In the genomic region with DNA sequence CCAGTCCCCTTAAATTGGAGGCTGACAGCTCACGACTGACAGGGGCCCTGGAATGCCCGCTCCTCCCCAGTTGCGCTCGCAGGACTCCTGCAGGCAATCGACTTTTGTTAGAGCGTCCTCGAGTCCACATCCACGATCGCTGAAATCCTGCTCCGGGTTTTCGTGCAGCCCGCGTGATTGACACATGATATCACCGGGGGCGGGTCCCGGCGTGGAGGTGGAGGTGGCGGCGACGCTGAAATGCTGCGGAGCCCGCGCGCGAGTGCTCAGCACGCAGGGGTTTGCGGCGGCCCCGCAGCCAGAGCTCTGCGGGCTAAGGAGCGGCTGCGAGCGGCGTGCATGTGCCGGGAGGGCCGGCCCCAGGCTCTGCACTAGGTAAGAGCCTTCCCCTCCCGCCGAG, we compare ENCODE assay signal across 8 mouse cellular contexts. TPM values are rescaled to one million over a fixed set of nuclear protein-coding genes. Genes with fewer than 3 reads are reported as not detected.
DNase-seq lines count a peak whose midpoint lies in the region; ATAC-seq lines count a peak whose summit lies in the region.

A gene (plus strand): TSS at position 258 of the 400 bp plus-strand sequence.

- peak within 1 kb of the TSS; percentile 80 for H3K4me3 ChIP-seq in intestine, embryonic 15.5 days (replicated peaks)

- H3K9ac ChIP-seq in intestine, embryonic 15.5 days: peak within 1 kb of the TSS; percentile 94

- H3K4me1 ChIP-seq in intestine, embryonic 15.5 days (replicated peaks): peaks cover 19% of the 10 kb centered on the region

- peak; percentile 97 for DNase-seq in adrenal gland, postnatal 10 days
- peak; percentile 97 for DNase-seq in embryo, embryonic 9.5 days (ENCODE audit: extremely low spot score)
- peak; percentile 86 to 95 for DNase-seq in gastrocnemius, postnatal 4 days (ENCODE audit: low spot score in 2 of 2)
- DNase-seq in left cerebral cortex, postnatal 14 days (ENCODE audit: low spot score in 2 of 2): peak; percentile 97 to 98
- peak; percentile 95 for DNase-seq in right cerebral cortex, postnatal 14 days
- peak; percentile 96 for DNase-seq in urinary bladder, postnatal 25 days (ENCODE audit: low spot score)

- intact Hi-C loops in left cerebral cortex, postnatal 14 days (cut with DNase I): loop anchor here (2.0 to 5.0 kb wide), 5 partner anchors 83 to 583 kb away; no protein-coding TSS in a partner anchor

- H3K4me2 ChIP-seq in intestine, embryonic 15.5 days (replicated peaks): peak within 1 kb of the TSS; percentile 66

- no peaks in the 10 kb centered on the region for H3K27me3 ChIP-seq in intestine, embryonic 15.5 days (replicated peaks)

- H3K9me3 ChIP-seq in intestine, embryonic 15.5 days: no peaks in the 10 kb centered on the region

- peak; percentile 92 for ATAC-seq in intestine, embryonic 15.5 days
- ATAC-seq in megakaryocyte-erythroid progenitor cell, adult 5-6 weeks (replicated peaks; ENCODE audit: low FRiP score, low TSS enrichment, poor library complexity, severe bottlenecking): peak; percentile 92

- H3K36me3 ChIP-seq in intestine, embryonic 15.5 days: peaks cover 9% of the 10 kb centered on the region; the same call in 1 of the 2 replicates

- WGBS in intestine, embryonic 15.5 days: under 1% methylated on average over 38 of the region's 38 CpGs

- H3K27ac ChIP-seq in intestine, embryonic 15.5 days: peak within 1 kb of the TSS; percentile 90

RNA-seq across cellular contexts. Expression of the gene that starts here (rescaled TPM):
- 10 to 100 TPM; 25.1 to 30.2 TPM for total RNA-seq in adrenal gland, postnatal 10 days (2021)
- total RNA-seq in gastrocnemius, postnatal 4 days (2021): 10 to 100 TPM; 67.4 to 74.2 TPM
- polyA plus RNA-seq in intestine, embryonic 15.5 days (2015; fragmentation: Nextera tagmentation; extraction: Ambion mirVana): 13.4 and 14.2 TPM in 2 replicates
- 10 to 100 TPM; 13.4 to 14.9 TPM for total RNA-seq in left cerebral cortex, postnatal 14 days (2021)
- 0.20 and 2.7 TPM in 2 replicates for total RNA-seq in megakaryocyte-erythroid progenitor cell, adult 5-6 weeks (2014; fragmentation: Nextera tagmentation)
- 1.3 and 3.3 TPM in 2 replicates for total RNA-seq in megakaryocyte-erythroid progenitor cell, adult 5-6 weeks (2017)

Comparison
In these comparisons a context has a peak if more than half of its experiments do, and no peak if none do; other contexts are left out.
1. Peak in every context shown above with its lines: DNase-seq, ATAC-seq, H3K4me3 ChIP-seq and H3K27ac ChIP-seq.